Mouse (Mus musculus): ENCODE data around the gene Unc119.

GRCm38 (mm10) chr11:78328512-78329056, 14.7 kb upstream of the Unc119 start:
- TF ChIP-seq CTCF (IDR thresholded peaks at IDR 0.05; ENCODE audit: low read depth, low read length) (no peak), POLR2A (IDR thresholded peaks at IDR 0.05; ENCODE audit: extremely low read depth, insufficient read depth, low read length) (no peak)

All from liver, adult 2 months (tissue).